Mouse (Mus musculus) embryo, embryonic 10 days (tissue): ENCODE data around the gene Adamtsl3.

Experiments
- DNase-seq: peaks from one replicate; pipeline ENCODE4 v3.0.0-alpha.2; 2015; ENCODE audit warnings: low spot score

Adamtsl3 gene

GRCm38 (mm10) chr7:82648353-82649080, 313.0 kb downstream of the Adamtsl3 start, which contains the start of the genes Saxo2 and Efl1:
Saxo2 (minus strand) TSS chr7:82648528.
Efl1 (plus strand) TSS chr7:82648614.
- peak; percentile 97 for DNase-seq

DNA sequence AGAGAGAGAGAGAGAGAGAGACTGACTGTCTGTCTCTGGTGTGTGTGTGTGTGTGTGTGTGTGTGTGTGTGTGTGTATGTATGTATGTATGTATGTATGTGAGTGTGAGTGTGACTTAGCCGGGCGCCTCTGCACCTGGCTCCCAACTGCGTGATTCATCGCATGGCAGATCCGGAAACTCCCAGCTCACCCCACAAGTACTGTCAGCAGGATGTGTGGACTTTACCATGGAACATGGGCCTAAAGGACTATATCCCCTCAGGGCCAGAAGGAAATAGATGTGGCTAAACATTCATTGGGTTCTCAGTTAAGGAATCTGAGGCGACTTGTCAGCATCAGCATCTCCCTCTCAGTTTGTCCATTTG, 313.6 kb downstream of the Adamtsl3 start:
- no peak for DNase-seq
